Mouse (Mus musculus): Measurements from ENCODE around the gene Fsip1. TPM values are rescaled to one million over a fixed set of nuclear protein-coding genes. Genes with fewer than 3 reads are reported as not detected.

Gene Fsip1
- polyA plus RNA-seq, 1 experiment from 2014 or later, result 2.5 TPM

GRCm38 (mm10) chr2:118168225-118168624 lies 88.5 kb downstream of the Fsip1 start:
- Histone ChIP-seq H3K27me3 (ENCODE audit: control insufficient read depth, insufficient read depth, low read length) (no peaks in the 10 kb centered on the region), H3K4me2 (replicated peaks) (no peak overlapping the region), H3K9me3 (ENCODE audit: control insufficient read depth, low read length) (0 out of 2 replicates have a peak, but pooled peaks cover 5% of the 10 kb centered on the region), H3K36me3 (replicated peaks; ENCODE audit: control insufficient read depth, insufficient read depth) (no peaks in the 10 kb centered on the region), H3K4me1 (replicated peaks; ENCODE audit: control insufficient read depth, insufficient read depth, low read length) (peaks cover 2% of the 10 kb centered on the region; the same call in 1 of the 2 replicates), H3K4me3 (replicated peaks; ENCODE audit: low read length) (no peak overlapping the region), H3K9ac (no peak overlapping the region), H3K27ac (no peak overlapping the region)
- DNase-seq (ENCODE audit: low spot score), result no peak
- no peak for ATAC-seq (ENCODE audit: low FRiP score)
- 81% methylated on average over 1 of the region's 1 CpGs for WGBS

- no peak overlapping the region for H3K9ac ChIP-seq
- no peaks in the 10 kb centered on the region for H3K36me3 ChIP-seq (replicated peaks; ENCODE audit: control insufficient read depth, insufficient read depth)
- no peak overlapping the region for H3K27ac ChIP-seq
- ATAC-seq (ENCODE audit: low FRiP score) (peak; percentile 51; the same call in 1 of the 2 replicates), DNase-seq (ENCODE audit: low spot score) (no peak)
- H3K9me3 ChIP-seq (ENCODE audit: control insufficient read depth, low read length), result 0 out of 2 replicates have a peak, but pooled peaks cover 5% of the 10 kb centered on the region
- WGBS, result 44% methylated on average over 4 of the region's 4 CpGs
- H3K4me2 ChIP-seq (replicated peaks), result no peak overlapping the region
- H3K4me3 ChIP-seq (replicated peaks; ENCODE audit: low read length), result no peak overlapping the region
- peaks cover 3% of the 10 kb centered on the region; the same call in 1 of the 2 replicates for H3K4me1 ChIP-seq (replicated peaks; ENCODE audit: control insufficient read depth, insufficient read depth, low read length)
- H3K27me3 ChIP-seq (ENCODE audit: control insufficient read depth, insufficient read depth, low read length), result no peaks in the 10 kb centered on the region
Observed at GRCm38 (mm10) chr2:118167731-118168130, 89.0 kb downstream of the Fsip1 start.

- 0 out of 2 replicates have a peak, but pooled peaks cover 5% of the 10 kb centered on the region for H3K9me3 ChIP-seq (ENCODE audit: control insufficient read depth, low read length)
- H3K4me1 ChIP-seq (replicated peaks; ENCODE audit: control insufficient read depth, insufficient read depth, low read length), result peaks cover 3% of the 10 kb centered on the region; the same call in 1 of the 2 replicates
- 91% methylated on average over 2 of the region's 2 CpGs for WGBS
- H3K9ac ChIP-seq, result no peak overlapping the region
- no peak overlapping the region for H3K4me2 ChIP-seq (replicated peaks)
- H3K36me3 ChIP-seq (replicated peaks; ENCODE audit: control insufficient read depth, insufficient read depth), result no peaks in the 10 kb centered on the region
- H3K27ac ChIP-seq, result no peak overlapping the region
- no peak overlapping the region for H3K4me3 ChIP-seq (replicated peaks; ENCODE audit: low read length)
- ATAC-seq (ENCODE audit: low FRiP score) (no peak), DNase-seq (ENCODE audit: low spot score) (no peak)
- no peaks in the 10 kb centered on the region for H3K27me3 ChIP-seq (ENCODE audit: control insufficient read depth, insufficient read depth, low read length)
Observed at GRCm38 (mm10) chr2:118165691-118166090, 91.1 kb downstream of the Fsip1 start.

DNA sequence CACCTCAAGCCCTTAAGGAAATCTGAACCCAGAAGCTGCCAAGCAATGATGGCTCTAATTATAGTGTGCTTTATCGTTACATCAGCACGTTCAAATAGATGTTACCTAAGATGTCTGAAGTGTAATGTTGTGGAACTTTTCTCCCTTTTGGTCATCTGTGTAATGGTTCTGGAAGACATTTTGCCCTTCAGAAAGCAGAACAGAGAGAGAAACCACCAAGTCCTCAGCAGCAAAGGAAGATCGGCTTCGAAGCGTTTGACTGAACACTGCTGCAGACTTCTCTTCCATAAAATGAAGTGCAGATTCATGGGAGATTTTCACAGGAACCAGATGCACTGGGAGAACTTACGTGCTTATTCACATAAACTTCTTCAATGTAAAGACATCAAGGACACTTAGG lies 92.6 kb downstream of the Fsip1 start:
- no peaks in the 10 kb centered on the region for H3K9me3 ChIP-seq (ENCODE audit: control insufficient read depth, low read length)
- no peaks in the 10 kb centered on the region for H3K27me3 ChIP-seq (ENCODE audit: control insufficient read depth, insufficient read depth, low read length)
- H3K36me3 ChIP-seq (replicated peaks; ENCODE audit: control insufficient read depth, insufficient read depth), result no peaks in the 10 kb centered on the region
- H3K4me2 ChIP-seq (replicated peaks), result no peak overlapping the region
- ATAC-seq (ENCODE audit: low FRiP score) (no peak), DNase-seq (ENCODE audit: low spot score) (no peak)
- H3K4me3 ChIP-seq (replicated peaks; ENCODE audit: low read length), result no peak overlapping the region
- H3K4me1 ChIP-seq (replicated peaks; ENCODE audit: control insufficient read depth, insufficient read depth, low read length), result peaks cover 3% of the 10 kb centered on the region; the same call in 1 of the 2 replicates
- no peak overlapping the region for H3K9ac ChIP-seq
- H3K27ac ChIP-seq, result no peak overlapping the region
- WGBS, result 88% methylated on average over 6 of the region's 6 CpGs

- 53% methylated on average over 5 of the region's 5 CpGs for WGBS
- no peak overlapping the region for H3K27ac ChIP-seq
- H3K27me3 ChIP-seq (ENCODE audit: control insufficient read depth, insufficient read depth, low read length), result no peaks in the 10 kb centered on the region
- DNase-seq (ENCODE audit: low spot score), result no peak
- H3K4me3 ChIP-seq (replicated peaks; ENCODE audit: low read length), result no peak overlapping the region
- no peak overlapping the region for H3K4me2 ChIP-seq (replicated peaks)
- no peak overlapping the region for H3K9ac ChIP-seq
- no peaks in the 10 kb centered on the region for H3K36me3 ChIP-seq (replicated peaks; ENCODE audit: control insufficient read depth, insufficient read depth)
- H3K9me3 ChIP-seq (ENCODE audit: control insufficient read depth, low read length), result no peaks in the 10 kb centered on the region
- no peak for ATAC-seq (ENCODE audit: low FRiP score)
- H3K4me1 ChIP-seq (replicated peaks; ENCODE audit: control insufficient read depth, insufficient read depth, low read length), result peaks cover 3% of the 10 kb centered on the region; the same call in 1 of the 2 replicates
Observed at GRCm38 (mm10) chr2:118162486-118162885, 94.3 kb downstream of the Fsip1 start.

DNA sequence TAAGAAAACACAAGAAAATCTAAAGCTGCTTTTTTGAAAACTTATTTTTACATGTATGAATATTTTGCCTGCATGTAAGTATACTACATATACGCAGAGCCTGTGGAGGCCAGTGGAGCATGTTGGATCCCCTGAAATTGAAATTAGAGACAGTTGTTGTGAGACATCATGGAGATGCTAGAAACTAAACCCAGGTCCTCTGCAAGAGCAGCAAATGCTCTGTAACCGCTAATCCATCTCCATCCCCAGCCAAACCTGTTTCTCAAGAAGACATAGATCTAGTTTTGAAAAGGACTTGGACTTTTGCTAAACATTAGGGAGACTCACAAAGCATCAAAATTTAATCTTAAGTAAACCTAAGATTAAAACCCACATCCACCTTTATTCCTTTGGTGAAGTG lies 95.8 kb downstream of the Fsip1 start:
- 56% methylated on average over 2 of the region's 2 CpGs for WGBS
- ATAC-seq (ENCODE audit: low FRiP score) (no peak), DNase-seq (ENCODE audit: low spot score) (no peak)
- H3K9me3 ChIP-seq (ENCODE audit: control insufficient read depth, low read length), result no peaks in the 10 kb centered on the region
- H3K4me1 ChIP-seq (replicated peaks; ENCODE audit: control insufficient read depth, insufficient read depth, low read length), result peaks cover 3% of the 10 kb centered on the region; the same call in 1 of the 2 replicates
- no peak overlapping the region for H3K4me2 ChIP-seq (replicated peaks)
- H3K36me3 ChIP-seq (replicated peaks; ENCODE audit: control insufficient read depth, insufficient read depth), result no peaks in the 10 kb centered on the region
- H3K9ac ChIP-seq, result no peak overlapping the region
- H3K4me3 ChIP-seq (replicated peaks; ENCODE audit: low read length), result no peak overlapping the region
- no peaks in the 10 kb centered on the region for H3K27me3 ChIP-seq (ENCODE audit: control insufficient read depth, insufficient read depth, low read length)
- H3K27ac ChIP-seq, result no peak overlapping the region; the same call in 1 of the 2 replicates

- H3K4me2 ChIP-seq (replicated peaks), result no peak overlapping the region
- ATAC-seq (ENCODE audit: low FRiP score) (no peak; the same call in 1 of the 2 replicates), DNase-seq (ENCODE audit: low spot score) (no peak)
- H3K9me3 ChIP-seq (ENCODE audit: control insufficient read depth, low read length), result no peaks in the 10 kb centered on the region
- no peak overlapping the region for H3K4me3 ChIP-seq (replicated peaks; ENCODE audit: low read length)
- H3K36me3 ChIP-seq (replicated peaks; ENCODE audit: control insufficient read depth, insufficient read depth), result no peaks in the 10 kb centered on the region
- no peaks in the 10 kb centered on the region for H3K27me3 ChIP-seq (ENCODE audit: control insufficient read depth, insufficient read depth, low read length)
- WGBS, result 9% methylated on average over 6 of the region's 6 CpGs
- peaks cover 3% of the 10 kb centered on the region; the same call in 1 of the 2 replicates for H3K4me1 ChIP-seq (replicated peaks; ENCODE audit: control insufficient read depth, insufficient read depth, low read length)
- no peak overlapping the region for H3K9ac ChIP-seq
- no peak overlapping the region for H3K27ac ChIP-seq
Observed at GRCm38 (mm10) chr2:118160547-118160946, 96.2 kb downstream of the Fsip1 start.

DNA sequence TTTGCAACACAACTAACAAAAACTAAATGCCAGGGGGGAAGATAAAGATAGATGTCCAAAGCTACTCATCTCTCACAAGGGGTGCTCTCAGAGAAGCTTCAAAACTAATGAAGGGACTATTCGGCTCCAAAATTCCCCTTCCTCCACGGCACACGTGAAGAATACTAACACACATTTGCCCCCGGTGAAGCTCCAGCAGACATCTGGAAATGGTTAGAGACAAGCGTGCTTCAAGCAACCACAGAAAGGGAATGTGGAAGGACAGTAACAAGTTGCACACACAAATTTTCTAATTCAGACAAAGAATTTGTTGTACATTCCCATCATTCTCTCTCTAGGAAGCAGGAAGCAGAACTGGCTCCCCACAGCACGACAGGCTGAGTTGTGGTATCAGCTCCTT lies 97.6 kb downstream of the Fsip1 start:
- no peaks in the 10 kb centered on the region for H3K9me3 ChIP-seq (ENCODE audit: control insufficient read depth, low read length)
- H3K4me2 ChIP-seq (replicated peaks), result no peak overlapping the region
- H3K27ac ChIP-seq, result no peak overlapping the region
- peaks cover 3% of the 10 kb centered on the region; the same call in 1 of the 2 replicates for H3K4me1 ChIP-seq (replicated peaks; ENCODE audit: control insufficient read depth, insufficient read depth, low read length)
- DNase-seq (ENCODE audit: low spot score) (no peak), ATAC-seq (ENCODE audit: low FRiP score) (no peak)
- WGBS, result 69% methylated on average over 6 of the region's 6 CpGs
- no peaks in the 10 kb centered on the region for H3K27me3 ChIP-seq (ENCODE audit: control insufficient read depth, insufficient read depth, low read length)
- no peak overlapping the region for H3K9ac ChIP-seq
- no peak overlapping the region for H3K4me3 ChIP-seq (replicated peaks; ENCODE audit: low read length)
- no peaks in the 10 kb centered on the region for H3K36me3 ChIP-seq (replicated peaks; ENCODE audit: control insufficient read depth, insufficient read depth)

DNA sequence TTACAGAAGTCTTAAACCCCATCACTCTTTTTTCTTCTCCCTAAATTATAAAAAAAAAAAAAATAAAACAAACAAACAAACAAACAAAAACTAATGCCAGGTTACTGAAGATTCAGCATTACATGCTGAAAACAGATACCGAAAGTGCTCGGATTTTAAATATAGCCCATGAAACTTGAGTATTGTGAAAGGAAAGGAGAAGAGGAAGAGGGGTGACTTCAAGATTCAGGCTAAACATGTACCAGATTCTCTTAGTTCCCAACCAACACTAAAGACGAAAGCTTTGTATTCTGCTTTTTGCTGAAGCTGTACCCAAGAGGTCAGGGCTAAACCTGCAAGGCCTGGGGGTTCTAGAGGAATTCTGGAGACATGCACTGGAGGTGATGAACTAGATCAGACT lies 98.7 kb downstream of the Fsip1 start:
- Histone ChIP-seq H3K4me3 (replicated peaks; ENCODE audit: low read length) (no peak overlapping the region), H3K9me3 (ENCODE audit: control insufficient read depth, low read length) (no peaks in the 10 kb centered on the region), H3K4me2 (replicated peaks) (no peak overlapping the region), H3K9ac (no peak overlapping the region), H3K36me3 (replicated peaks; ENCODE audit: control insufficient read depth, insufficient read depth) (no peaks in the 10 kb centered on the region), H3K4me1 (replicated peaks; ENCODE audit: control insufficient read depth, insufficient read depth, low read length) (peaks cover under 1% of the 10 kb centered on the region; the same call in 1 of the 2 replicates), H3K27me3 (ENCODE audit: control insufficient read depth, insufficient read depth, low read length) (no peaks in the 10 kb centered on the region), H3K27ac (no peak overlapping the region)
- DNase-seq (ENCODE audit: low spot score) (no peak), ATAC-seq (ENCODE audit: low FRiP score) (no peak)
- 92% methylated on average over 3 of the region's 3 CpGs for WGBS
